Mouse (Mus musculus) CH12.LX (cell line): ENCODE results near the gene Ist1.

Source experiments
- CTCF ChIP-seq, 2 experiments: IDR thresholded peaks in 1 of 2; conservative IDR thresholded peaks in 1 of 2; 2 replicates each; pipeline ENCODE4 v1.5.1; 2011 to 2012; ENCODE audit warnings: low read depth in 2 of 2, low read length in 2 of 2, improper control_type of control experiment in 1 of 2, inconsistent platforms in 1 of 2, mild to moderate bottlenecking in 1 of 2, moderate library complexity in 1 of 2
- EP300 ChIP-seq: IDR thresholded peaks from 2 replicates; pipeline ENCODE4 v1.6.1; 2011; ENCODE audit warnings: low read length, improper control_type of control experiment
- POLR2AphosphoS2 ChIP-seq: IDR thresholded peaks from 2 replicates; pipeline ENCODE4 v1.6.1; 2011; ENCODE audit warnings: low read depth, low read length, improper control_type of control experiment
- SMC3 ChIP-seq: IDR thresholded peaks from 2 replicates; pipeline ENCODE4 v1.6.1; 2011; ENCODE audit warnings: low read depth, low read length, improper control_type of control experiment

GRCm38 (mm10) chr8:109704565-109705319 lies 11.7 kb upstream of the Ist1 start:
- no peak for TF ChIP-seq POLR2AphosphoS2
- TF ChIP-seq EP300: no peak
- no peak for TF ChIP-seq CTCF (conservative IDR thresholded peaks at IDR 0.05 in 1 of 2, IDR thresholded peaks at IDR 0.05 in 1 of 2; ENCODE audit: low read depth in 2 of 2, low read length in 2 of 2)
- no peak for TF ChIP-seq SMC3
